Mouse (Mus musculus) midbrain, embryonic 10.5 days (tissue): ENCODE data around the gene Pla2g3. TPM values are rescaled to one million over a fixed set of nuclear protein-coding genes. Genes with fewer than 3 reads are reported as not detected.

Source experiments
- DNase-seq: peaks from one replicate; pipeline ENCODE4 v3.0.0-alpha.2; 2017; ENCODE audit warnings: low spot score
- H3K27ac ChIP-seq: fragments of 300-500 bp; sonication (generic); replicated peaks from 2 replicates; pipeline ENCODE4 v1.5.1; 2016; ENCODE audit warnings: mild to moderate bottlenecking
- H3K27me3 ChIP-seq: fragments of 300-500 bp; sonication (generic); 2 replicates; pipeline ENCODE4 v1.6.1; 2016; ENCODE audit warnings: low read depth, mild to moderate bottlenecking; ENCODE audit not compliant: poor library complexity, severe bottlenecking
- H3K36me3 ChIP-seq: fragments of 300-500 bp; sonication (generic); 2 replicates; pipeline ENCODE4 v1.6.1; 2016; ENCODE audit warnings: mild to moderate bottlenecking, moderate library complexity
- H3K4me1 ChIP-seq: fragments of 300-500 bp; sonication (generic); 2 replicates; pipeline ENCODE4 v1.6.1; 2016
- H3K4me3 ChIP-seq: fragments of 300-500 bp; sonication (generic); 2 replicates; pipeline ENCODE4 v1.5.1; 2016; ENCODE audit warnings: mild to moderate bottlenecking, moderate library complexity
- H3K9me3 ChIP-seq: fragments of 300-500 bp; sonication (generic); replicated peaks from 2 replicates; pipeline ENCODE4 v1.6.1; 2016; ENCODE audit warnings: mild to moderate bottlenecking
- WGBS: fragments of 180-500 bp; shearing (Covaris S2); methylation state at CpG from one replicate; pipeline ENCODE4 v1.1.7; 2016; 5-methylcytosine and 5-hydroxymethylcytosine counted together
- polyA plus RNA-seq: library from polyadenylated mRNA; unstranded; fragments of >200 nt; fragmentation: Nextera tagmentation; extraction: Ambion mirVana; gene quantifications from 2 replicates; pipeline ENCODE4 v1.2.1, GENCODE M21; 2016

The Pla2g3 gene
- polyA plus RNA-seq, 1 experiment from 2014 or later: 0.75 TPM

GRCm38 (mm10) chr11:3548564-3549295 is 60.6 kb downstream of the Pla2g3 start:
- Histone ChIP-seq H3K27ac (no peak overlapping the region), H3K36me3 (no peaks in the 10 kb centered on the region), H3K4me3 (no peak overlapping the region), H3K4me1 (peaks cover 10% of the 10 kb centered on the region), H3K9me3 (peaks cover 6% of the 10 kb centered on the region), H3K27me3 (no peaks in the 10 kb centered on the region)
- WGBS: 54% methylated on average over 3 of the region's 3 CpGs
- no peak for DNase-seq

Other genes with a start within 250 kb of the Pla2g3 start
- 342 and 344 TPM in 2 replicates for gene Drg1, start 221.9 kb upstream of the Pla2g3 start, polyA plus RNA-seq
- 112 and 122 TPM in 2 replicates for gene Patz1, start 199.4 kb upstream of the Pla2g3 start, polyA plus RNA-seq
- 7.4 and 13.0 TPM in 2 replicates for gene Pik3ip1, start 157.9 kb upstream of the Pla2g3 start, polyA plus RNA-seq
- gene Limk2, start 79.1 kb upstream of the Pla2g3 start, polyA plus RNA-seq: 50.7 and 68.9 TPM in 2 replicates
- gene Rnf185, start 35.9 kb upstream of the Pla2g3 start, polyA plus RNA-seq: 46.5 and 52.5 TPM in 2 replicates
- 0.16 and 0.24 TPM in 2 replicates for gene Inpp5j, start 16.5 kb downstream of the Pla2g3 start, polyA plus RNA-seq
- gene Selenom, start 26.4 kb downstream of the Pla2g3 start, polyA plus RNA-seq: 43.8 and 49.2 TPM in 2 replicates
- gene Smtn, start 52.3 kb downstream of the Pla2g3 start, polyA plus RNA-seq: 40.2 and 45.4 TPM in 2 replicates
- 35.6 and 40.7 TPM in 2 replicates for gene Morc2a, start 160.9 kb downstream of the Pla2g3 start, polyA plus RNA-seq